Mouse (Mus musculus): ENCODE data around the gene Stim2. TPM values are rescaled to one million over a fixed set of nuclear protein-coding genes. Genes with fewer than 3 reads are reported as not detected.

Gene Stim2
- 27.2 and 28.6 TPM in 2 replicates for polyA plus RNA-seq (2015; fragmentation: Nextera tagmentation; extraction: Ambion mirVana)

GRCm38 (mm10) chr5:53998146-53998742 is at the start of gene Stim2:
Stim2 (plus strand) TSS chr5:53998499.
- Histone ChIP-seq H3K4me3 (peak within 1 kb of the TSS; percentile 81), H3K9me3 (no peaks in the 10 kb centered on the region), H3K4me2 (replicated peaks) (peak within 1 kb of the TSS; percentile 63), H3K36me3 (no peaks in the 10 kb centered on the region), H3K27ac (replicated peaks) (peak within 1 kb of the TSS; percentile 89), H3K27me3 (no peaks in the 10 kb centered on the region), H3K9ac (replicated peaks) (peak within 1 kb of the TSS; percentile 78), H3K4me1 (peaks cover 42% of the 10 kb centered on the region)
- WGBS = under 1% methylated on average over 63 of the region's 71 CpGs
- peak; percentile 95 for ATAC-seq (replicated peaks)

GRCm38 (mm10) chr5:53948606-53949266 is 49.6 kb upstream of the Stim2 start:
- Histone ChIP-seq H3K9ac (replicated peaks) (no peak overlapping the region), H3K4me1 (peaks cover 9% of the 10 kb centered on the region), H3K9me3 (no peaks in the 10 kb centered on the region), H3K27ac (replicated peaks) (no peak overlapping the region), H3K4me3 (no peak overlapping the region), H3K4me2 (replicated peaks) (no peak overlapping the region), H3K27me3 (no peaks in the 10 kb centered on the region), H3K36me3 (no peaks in the 10 kb centered on the region)
- WGBS = 87% methylated on average over 8 of the region's 8 CpGs
- no peak for ATAC-seq (replicated peaks)

- WGBS = 60% methylated on average over 7 of the region's 7 CpGs
- no peak overlapping the region for H3K9ac ChIP-seq (replicated peaks)
- H3K27ac ChIP-seq (replicated peaks) = no peak overlapping the region
- ATAC-seq (replicated peaks) = no peak
- peaks cover 9% of the 10 kb centered on the region for H3K4me1 ChIP-seq
- no peaks in the 10 kb centered on the region for H3K36me3 ChIP-seq
- H3K4me2 ChIP-seq (replicated peaks) = no peak overlapping the region
- H3K27me3 ChIP-seq = no peaks in the 10 kb centered on the region
- H3K9me3 ChIP-seq = no peaks in the 10 kb centered on the region
- H3K4me3 ChIP-seq = no peak overlapping the region
Observed at GRCm38 (mm10) chr5:53950189-53950588, 48.1 kb upstream of the Stim2 start.

- no peaks in the 10 kb centered on the region for H3K4me1 ChIP-seq
- no peak overlapping the region for H3K9ac ChIP-seq (replicated peaks)
- no peak overlapping the region for H3K4me2 ChIP-seq (replicated peaks)
- H3K4me3 ChIP-seq = no peak overlapping the region
- H3K27me3 ChIP-seq = no peaks in the 10 kb centered on the region
- H3K36me3 ChIP-seq = no peaks in the 10 kb centered on the region
- no peak for ATAC-seq (replicated peaks)
- no peaks in the 10 kb centered on the region for H3K9me3 ChIP-seq
- H3K27ac ChIP-seq (replicated peaks) = no peak overlapping the region
Observed at GRCm38 (mm10) chr5:53953216-53953615, 45.1 kb upstream of the Stim2 start.

- H3K27me3 ChIP-seq = no peaks in the 10 kb centered on the region
- H3K4me2 ChIP-seq (replicated peaks) = no peak overlapping the region
- no peaks in the 10 kb centered on the region for H3K9me3 ChIP-seq
- no peak for ATAC-seq (replicated peaks)
- WGBS = 94% methylated on average over 2 of the region's 2 CpGs
- no peak overlapping the region for H3K9ac ChIP-seq (replicated peaks)
- H3K4me1 ChIP-seq = no peaks in the 10 kb centered on the region
- H3K27ac ChIP-seq (replicated peaks) = no peak overlapping the region
- no peak overlapping the region for H3K4me3 ChIP-seq
- H3K36me3 ChIP-seq = no peaks in the 10 kb centered on the region
Observed at GRCm38 (mm10) chr5:53953797-53954196, 44.5 kb upstream of the Stim2 start.

GRCm38 (mm10) chr5:53955966-53956365 is 42.3 kb upstream of the Stim2 start:
- H3K9ac ChIP-seq (replicated peaks) = no peak overlapping the region

GRCm38 (mm10) chr5:53956396-53957314 is 41.6 kb upstream of the Stim2 start:
- Histone ChIP-seq H3K4me2 (replicated peaks) (no peak overlapping the region), H3K36me3 (no peaks in the 10 kb centered on the region), H3K27me3 (no peaks in the 10 kb centered on the region), H3K4me3 (no peak overlapping the region), H3K9me3 (no peaks in the 10 kb centered on the region), H3K4me1 (no peaks in the 10 kb centered on the region; the same call in 1 of the 2 replicates), H3K9ac (replicated peaks) (no peak overlapping the region), H3K27ac (replicated peaks) (no peak overlapping the region)
- WGBS = 89% methylated on average over 19 of the region's 19 CpGs
- ATAC-seq (replicated peaks) = no peak

More at GRCm38 (mm10) chr5:53955966-53956365, 42.3 kb upstream of the Stim2 start:
- H3K9me3 ChIP-seq = no peaks in the 10 kb centered on the region
- H3K4me3 ChIP-seq = no peak overlapping the region
- WGBS = 92% methylated on average over 2 of the region's 2 CpGs
- no peak overlapping the region for H3K27ac ChIP-seq (replicated peaks)
- H3K36me3 ChIP-seq = no peaks in the 10 kb centered on the region
- ATAC-seq (replicated peaks) = no peak
- no peak overlapping the region for H3K4me2 ChIP-seq (replicated peaks)
- no peaks in the 10 kb centered on the region for H3K27me3 ChIP-seq
- H3K4me1 ChIP-seq = no peaks in the 10 kb centered on the region

- H3K36me3 ChIP-seq = no peaks in the 10 kb centered on the region
- no peaks in the 10 kb centered on the region for H3K9me3 ChIP-seq
- no peak overlapping the region for H3K27ac ChIP-seq (replicated peaks)
- H3K9ac ChIP-seq (replicated peaks) = no peak overlapping the region
- ATAC-seq (replicated peaks) = no peak
- no peaks in the 10 kb centered on the region for H3K27me3 ChIP-seq
- H3K4me1 ChIP-seq = peaks cover 6% of the 10 kb centered on the region; the same call in 1 of the 2 replicates
- H3K4me3 ChIP-seq = no peak overlapping the region
- H3K4me2 ChIP-seq (replicated peaks) = no peak overlapping the region
- 82% methylated on average over 6 of the region's 6 CpGs for WGBS
Observed at GRCm38 (mm10) chr5:53957348-53957747, 41.0 kb upstream of the Stim2 start.

- Histone ChIP-seq H3K9me3 (no peaks in the 10 kb centered on the region), H3K27me3 (no peaks in the 10 kb centered on the region), H3K9ac (replicated peaks) (no peak overlapping the region), H3K4me3 (no peak overlapping the region), H3K4me1 (peaks cover 6% of the 10 kb centered on the region; the same call in 1 of the 2 replicates), H3K36me3 (no peaks in the 10 kb centered on the region), H3K27ac (replicated peaks) (no peak overlapping the region), H3K4me2 (replicated peaks) (no peak overlapping the region)
- no peak for ATAC-seq (replicated peaks)
- WGBS = 76% methylated on average over 5 of the region's 5 CpGs
Observed at GRCm38 (mm10) chr5:53961229-53961628, 37.1 kb upstream of the Stim2 start.

GRCm38 (mm10) chr5:53961830-53962515 is 36.3 kb upstream of the Stim2 start:
- WGBS = 51% methylated on average over 12 of the region's 12 CpGs
- Histone ChIP-seq H3K9me3 (no peaks in the 10 kb centered on the region), H3K4me2 (replicated peaks) (no peak overlapping the region), H3K27me3 (no peaks in the 10 kb centered on the region), H3K36me3 (no peaks in the 10 kb centered on the region), H3K27ac (replicated peaks) (no peak overlapping the region), H3K9ac (replicated peaks) (no peak overlapping the region), H3K4me1 (peaks cover 6% of the 10 kb centered on the region; the same call in 1 of the 2 replicates), H3K4me3 (no peak overlapping the region)
- ATAC-seq (replicated peaks) = peak; percentile 64; the same call in 1 of the 2 replicates

GRCm38 (mm10) chr5:53965656-53966055 is 32.6 kb upstream of the Stim2 start:
- 93% methylated on average over 5 of the region's 5 CpGs for WGBS
- no peak for ATAC-seq (replicated peaks)

More at GRCm38 (mm10) chr5:53965656-53966055, 32.6 kb upstream of the Stim2 start:
- Histone ChIP-seq H3K9me3 (no peaks in the 10 kb centered on the region), H3K27ac (replicated peaks) (no peak overlapping the region), H3K4me1 (peaks cover 6% of the 10 kb centered on the region; the same call in 1 of the 2 replicates), H3K27me3 (no peaks in the 10 kb centered on the region), H3K9ac (replicated peaks) (no peak overlapping the region), H3K4me3 (no peak overlapping the region), H3K36me3 (no peaks in the 10 kb centered on the region), H3K4me2 (replicated peaks) (no peak overlapping the region)

Measured in forebrain, embryonic 15.5 days (tissue).